Mouse (Mus musculus) E14TG2a.4 (cell line): Measurements from ENCODE around the gene Pdhx.
A peak's percentile ranks its signal among the peaks of the same experiment; 100 is the strongest.

Source experiments
- CTCF ChIP-seq: conservative IDR thresholded peaks from 2 replicates; pipeline ENCODE4 v1.5.1; 2014; ENCODE audit warnings: low read length
- NANOG ChIP-seq: IDR thresholded peaks from 2 replicates; pipeline ENCODE4 v1.6.1; 2014; ENCODE audit warnings: borderline replicate concordance, low read length, mixed read lengths
- POU5F1 ChIP-seq: IDR thresholded peaks from 2 replicates; pipeline ENCODE4 v1.6.1; 2014; ENCODE audit warnings: low read length, borderline replicate concordance

DNA sequence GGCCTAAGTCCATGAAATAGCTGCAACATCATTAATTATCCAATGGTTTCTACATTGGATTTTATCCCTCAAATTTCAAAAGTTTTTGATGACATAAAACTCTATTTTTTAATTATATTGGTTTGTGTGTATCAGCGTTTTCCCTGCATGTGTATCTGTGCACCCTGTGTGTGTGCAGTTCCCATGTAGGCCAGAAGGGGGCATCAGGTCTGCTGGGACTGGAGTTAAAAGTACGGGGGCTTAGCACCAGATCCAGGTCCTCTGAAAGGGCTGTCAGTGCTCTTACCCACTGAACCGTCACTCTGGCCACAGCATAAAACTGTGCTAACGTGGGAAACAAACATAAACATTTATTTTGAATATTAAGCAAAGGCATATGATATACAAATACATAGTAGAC lies 14.8 kb upstream of the Pdhx start:
- TF ChIP-seq NANOG: no peak
- TF ChIP-seq CTCF: peak; percentile 80
- no peak for TF ChIP-seq POU5F1
